Mouse (Mus musculus) T-cell, adult 2 months (primary cell): ENCODE measurements around the gene Fer.

ENCODE experiments used
- DNase-seq: peaks from one replicate; pipeline ENCODE4 v3.0.0; 2022; ENCODE audit warnings: low spot score

Gene Fer

DNA sequence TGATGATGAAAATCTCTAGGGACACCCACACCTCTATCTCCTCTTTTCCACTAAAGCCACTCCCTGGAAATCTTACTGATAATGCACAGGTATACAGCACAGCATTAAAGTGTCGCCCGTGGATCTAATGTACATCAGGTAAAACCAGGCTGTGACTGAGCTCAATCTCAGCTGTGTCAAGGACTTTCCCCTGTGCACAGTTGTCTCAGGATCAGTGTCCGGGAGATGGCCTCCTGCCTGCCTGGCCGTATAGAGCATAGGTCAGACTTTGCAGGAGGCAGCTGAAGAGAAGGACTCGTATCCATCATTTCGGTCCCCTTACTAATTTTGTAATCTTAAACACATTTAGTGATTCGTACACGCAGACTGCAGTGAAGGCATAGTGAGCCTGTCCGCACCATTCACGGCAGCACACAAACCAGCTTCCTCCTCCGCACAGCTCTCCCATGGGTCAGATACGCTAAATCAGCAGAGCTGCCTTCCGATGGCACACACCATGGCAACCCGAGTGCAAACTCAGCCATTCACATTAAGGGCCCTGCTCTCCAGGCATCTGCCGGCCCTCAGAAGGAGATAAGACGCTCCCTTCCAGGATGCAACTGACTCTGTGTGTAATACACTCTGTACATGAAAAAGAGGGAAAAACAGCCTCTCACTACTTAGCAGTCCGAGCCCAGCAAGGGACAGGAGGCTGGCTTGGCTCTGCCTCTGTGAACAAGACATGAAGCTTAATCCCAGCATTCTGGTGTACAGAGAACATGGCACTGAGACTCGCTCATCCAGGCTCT is 277.4 kb downstream of the Fer start:
- DNase-seq, result no peak

DNA sequence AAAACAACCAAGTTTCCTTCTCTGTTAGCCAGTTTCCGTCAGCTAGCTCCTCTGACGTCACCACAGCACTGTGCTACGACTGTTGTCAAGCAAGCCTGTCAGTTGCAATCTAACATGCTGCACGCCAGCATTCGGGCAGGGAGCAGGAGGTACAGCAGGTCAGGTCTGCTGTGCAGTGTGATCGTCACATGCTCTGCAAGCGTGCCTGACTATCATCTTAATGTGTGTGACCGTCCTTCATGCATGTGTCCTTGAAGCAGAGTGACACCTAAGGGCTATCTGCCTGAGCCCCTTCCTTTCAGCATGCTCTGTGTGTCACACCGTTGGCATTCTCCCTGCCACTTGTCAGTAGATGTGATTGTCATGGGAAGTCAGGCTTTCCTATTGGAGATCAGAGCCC is 279.0 kb downstream of the Fer start:
- no peak for DNase-seq

DNA sequence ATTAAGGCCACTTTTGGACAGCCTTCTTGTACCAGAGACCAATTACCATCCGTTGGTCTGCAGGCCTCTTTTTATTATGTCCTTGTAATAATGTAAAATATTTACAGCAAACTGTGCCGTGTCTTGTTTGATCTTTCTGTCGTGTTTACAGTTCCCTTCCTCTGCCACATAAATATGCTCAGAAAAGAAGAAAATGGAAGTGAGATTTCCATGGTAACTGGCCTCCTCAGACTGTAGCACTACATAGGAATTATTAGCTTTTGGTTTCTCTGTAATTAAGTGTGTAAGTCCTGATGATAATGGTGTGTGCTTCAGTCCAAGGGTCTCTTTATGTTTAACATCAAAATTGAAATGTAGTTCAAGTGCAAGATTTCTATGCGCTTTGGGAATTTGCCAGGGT is 283.5 kb downstream of the Fer start:
- no peak for DNase-seq

DNA sequence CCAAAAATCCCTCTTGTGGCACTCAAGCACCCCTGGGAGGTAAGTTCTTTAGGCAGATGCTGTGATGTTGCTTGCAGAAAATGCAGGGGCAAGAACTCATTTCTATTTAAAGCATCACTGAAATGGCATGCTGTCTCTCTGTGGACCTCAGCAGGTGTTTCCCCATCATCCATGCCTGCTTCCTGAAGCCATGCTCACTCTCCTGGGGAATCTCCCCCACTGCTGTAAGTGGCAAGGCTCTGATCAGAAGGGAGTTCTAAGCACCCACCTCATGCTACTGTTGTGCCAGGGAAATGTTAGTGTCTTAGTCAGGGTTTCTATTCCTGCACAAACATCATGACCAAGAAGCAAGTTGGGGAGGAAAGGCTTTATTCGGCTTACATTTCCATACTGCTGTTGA is 287.9 kb downstream of the Fer start:
- DNase-seq, result no peak

DNA sequence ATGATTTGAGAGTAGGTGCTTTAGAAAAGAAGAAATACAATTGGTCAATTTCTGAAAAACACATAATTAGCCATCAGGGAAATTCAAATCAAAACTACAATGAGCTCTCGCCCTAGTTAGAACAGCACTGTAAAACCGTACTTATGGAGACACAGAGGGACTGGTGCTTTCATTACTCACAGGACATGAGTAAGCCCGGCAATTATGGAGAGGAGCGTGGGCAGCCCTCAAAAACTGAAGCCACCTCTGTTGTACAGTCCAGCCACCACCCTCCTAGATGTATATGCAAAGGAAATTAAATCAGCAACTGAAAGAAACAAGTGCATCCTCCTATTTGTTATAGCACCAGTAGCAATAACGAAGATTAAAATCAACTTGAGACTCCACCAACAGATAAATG is 304.9 kb downstream of the Fer start:
- DNase-seq, result no peak

- no peak for DNase-seq
Measured at GRCm38 (mm10) chr17:64170019-64170418, 307.2 kb downstream of the Fer start.

GRCm38 (mm10) chr17:64172474-64172873 is 309.6 kb downstream of the Fer start:
- no peak for DNase-seq

DNA sequence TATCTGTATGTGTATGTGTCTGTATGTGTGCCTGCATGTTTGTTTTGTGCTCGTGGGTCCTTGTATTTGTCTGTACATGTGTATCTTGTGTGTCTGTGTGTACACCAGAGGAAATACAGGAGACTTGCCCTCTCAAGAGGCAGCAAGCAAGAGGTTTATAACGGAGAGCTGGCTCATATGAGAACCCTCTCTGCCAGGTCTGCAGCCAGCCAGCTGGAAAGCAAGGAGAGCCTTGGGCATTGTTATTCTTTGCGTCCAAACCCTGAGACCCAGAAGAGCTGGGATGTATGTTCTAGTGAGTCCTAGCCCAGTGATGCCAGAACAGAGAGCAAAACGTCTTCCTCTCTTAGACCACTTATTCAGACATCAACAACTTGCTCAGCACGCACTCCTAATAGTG is 317.7 kb downstream of the Fer start:
- no peak for DNase-seq

- DNase-seq, result no peak
Measured at GRCm38 (mm10) chr17:64181291-64181690, 318.4 kb downstream of the Fer start.

- no peak for DNase-seq
Measured at GRCm38 (mm10) chr17:64182599-64182998, 319.7 kb downstream of the Fer start.

GRCm38 (mm10) chr17:64183196-64183595 is 320.3 kb downstream of the Fer start:
- DNase-seq, result no peak
